Mouse (Mus musculus): ENCODE results near the gene Proser3. TPM values are rescaled to one million over a fixed set of nuclear protein-coding genes. Genes with fewer than 3 reads are reported as not detected.

Gene Proser3
- 29.4 and 49.1 TPM in 2 replicates for polyA plus RNA-seq (2012; ENCODE audit: low replicate concordance)

GRCm38 (mm10) chr7:30552102-30553020 is at the start of gene Proser3, which contains the start of gene Hspb6:
Gene Proser3 (minus strand): TSS chr7:30552299.
Gene Hspb6 (plus strand): TSS chr7:30552178.

GRCm38 (mm10) chr7:30598786-30599185 is 46.7 kb upstream of the Proser3 start, which contains the start of gene Zbtb32:
Gene Zbtb32 (minus strand): TSS chr7:30598909.

GRCm38 (mm10) chr7:30588676-30589434 is 36.8 kb upstream of the Proser3 start, which contains the start of gene Kmt2b:
Gene Kmt2b (minus strand): TSS chr7:30588726.

GRCm38 (mm10) chr7:30564970-30565571 is 13.0 kb upstream of the Proser3 start, which contains the start of gene Igflr1:
Gene Igflr1 (plus strand): TSS chr7:30565427.

GRCm38 (mm10) chr7:30563117-30563905 is 11.2 kb upstream of the Proser3 start, which contains the start of the genes U2af1l4, Gm49396 and Psenen:
Gene U2af1l4 (plus strand): TSS chr7:30563301.
Gene Gm49396 (plus strand): TSS chr7:30563344.
Gene Psenen (minus strand): TSS chr7:30563627.

GRCm38 (mm10) chr7:30559443-30559954 is 7.4 kb upstream of the Proser3 start, which contains the start of gene Lin37:
Gene Lin37 (minus strand): TSS chr7:30559838.

GRCm38 (mm10) chr7:30534633-30535577 is 17.2 kb downstream of the Proser3 start, which contains the start of gene Arhgap33:
Gene Arhgap33 (minus strand): TSS chr7:30535060.

GRCm38 (mm10) chr7:30493401-30493931 is 58.6 kb downstream of the Proser3 start, which contains the start of gene Prodh2:
Gene Prodh2 (plus strand): TSS chr7:30493622.

Other genes with a start within 250 kb of the Proser3 start
- 91.3 and 100.0 TPM in 2 replicates for gene Alkbh6, start 243.6 kb downstream of the Proser3 start, polyA plus RNA-seq (2012; ENCODE audit: low replicate concordance)
- 1.8 and 1.9 TPM in 2 replicates for gene Syne4, start 237.5 kb downstream of the Proser3 start, polyA plus RNA-seq (2012; ENCODE audit: low replicate concordance)
- gene E130208F15Rik, start 230.6 kb downstream of the Proser3 start, polyA plus RNA-seq (2012; ENCODE audit: low replicate concordance): 0.96 and 1.7 TPM in 2 replicates
- 4.7 and 8.8 TPM in 2 replicates for gene Sdhaf1, start 228.4 kb downstream of the Proser3 start, polyA plus RNA-seq (2012; ENCODE audit: low replicate concordance)
- 0.06 and 0.26 TPM in 2 replicates for gene Lrfn3, start 189.5 kb downstream of the Proser3 start, polyA plus RNA-seq (2012; ENCODE audit: low replicate concordance)
- gene Tyrobp, start 138.5 kb downstream of the Proser3 start, polyA plus RNA-seq (2012; ENCODE audit: low replicate concordance): 9.6 and 46.1 TPM in 2 replicates
- 10.4 TPM in 1 of 2 replicates, not detected in the other for gene Hcst, start 132.4 kb downstream of the Proser3 start, polyA plus RNA-seq (2012; ENCODE audit: low replicate concordance)
- gene Nfkbid, start 130.6 kb downstream of the Proser3 start, polyA plus RNA-seq (2012; ENCODE audit: low replicate concordance): 16.8 and 18.4 TPM in 2 replicates
- gene Aplp1, start 106.8 kb downstream of the Proser3 start, polyA plus RNA-seq (2012; ENCODE audit: low replicate concordance): 1.1 and 1.3 TPM in 2 replicates
- not detected in 2 replicates for gene Kirrel2, start 94.6 kb downstream of the Proser3 start, polyA plus RNA-seq (2012; ENCODE audit: low replicate concordance)
- 0.14 TPM in 1 of 2 replicates, not detected in the other for gene Nphs1, start 94.0 kb downstream of the Proser3 start, polyA plus RNA-seq (2012; ENCODE audit: low replicate concordance)
- 0.13 TPM in 1 of 2 replicates, not detected in the other for gene Prodh2, start 58.7 kb downstream of the Proser3 start, polyA plus RNA-seq (2012; ENCODE audit: low replicate concordance)
- 121 and 163 TPM in 2 replicates for gene Arhgap33, start 17.2 kb downstream of the Proser3 start, polyA plus RNA-seq (2012; ENCODE audit: low replicate concordance)
- 22.9 and 50.6 TPM in 2 replicates for gene Hspb6, start 121 bp downstream of the Proser3 start, polyA plus RNA-seq (2012; ENCODE audit: low replicate concordance)
- 59.6 and 64.2 TPM in 2 replicates for gene Lin37, start 7.5 kb upstream of the Proser3 start, polyA plus RNA-seq (2012; ENCODE audit: low replicate concordance)
- gene U2af1l4, start 11.0 kb upstream of the Proser3 start, polyA plus RNA-seq (2012; ENCODE audit: low replicate concordance): 12.7 and 61.9 TPM in 2 replicates
- 1.2 and 1.6 TPM in 2 replicates for gene Gm49396, start 11.0 kb upstream of the Proser3 start, polyA plus RNA-seq (2012; ENCODE audit: low replicate concordance)
- 17.5 and 44.6 TPM in 2 replicates for gene Psenen, start 11.3 kb upstream of the Proser3 start, polyA plus RNA-seq (2012; ENCODE audit: low replicate concordance)
- 8.1 and 20.3 TPM in 2 replicates for gene Igflr1, start 13.1 kb upstream of the Proser3 start, polyA plus RNA-seq (2012; ENCODE audit: low replicate concordance)
- 143 and 153 TPM in 2 replicates for gene Kmt2b, start 36.4 kb upstream of the Proser3 start, polyA plus RNA-seq (2012; ENCODE audit: low replicate concordance)
- 133 and 177 TPM in 2 replicates for gene Zbtb32, start 46.6 kb upstream of the Proser3 start, polyA plus RNA-seq (2012; ENCODE audit: low replicate concordance)
- 1.3 TPM in 1 of 2 replicates, not detected in the other for gene Upk1a, start 60.5 kb upstream of the Proser3 start, polyA plus RNA-seq (2012; ENCODE audit: low replicate concordance)
- gene Cox6b1, start 73.9 kb upstream of the Proser3 start, polyA plus RNA-seq (2012; ENCODE audit: low replicate concordance): 47.1 and 83.9 TPM in 2 replicates
- 0.35 TPM in 1 of 2 replicates, not detected in the other for gene Etv2, start 83.6 kb upstream of the Proser3 start, polyA plus RNA-seq (2012; ENCODE audit: low replicate concordance)
- 329 and 344 TPM in 2 replicates for gene Rbm42, start 98.0 kb upstream of the Proser3 start, polyA plus RNA-seq (2012; ENCODE audit: low replicate concordance)
- 7.2 and 44.1 TPM in 2 replicates for gene Haus5, start 112.7 kb upstream of the Proser3 start, polyA plus RNA-seq (2012; ENCODE audit: low replicate concordance)
- not detected in 2 replicates for gene Pmis2, start 119.3 kb upstream of the Proser3 start, polyA plus RNA-seq (2012; ENCODE audit: low replicate concordance)
- not detected in 2 replicates for gene 2200002J24Rik, start 146.6 kb upstream of the Proser3 start, polyA plus RNA-seq (2012; ENCODE audit: low replicate concordance)
- 0.20 TPM in 1 of 2 replicates, not detected in the other for gene Atp4a, start 159.9 kb upstream of the Proser3 start, polyA plus RNA-seq (2012; ENCODE audit: low replicate concordance)
- gene Tmem147, start 177.2 kb upstream of the Proser3 start, polyA plus RNA-seq (2012; ENCODE audit: low replicate concordance): 134 and 143 TPM in 2 replicates
- gene Gapdhs, start 191.4 kb upstream of the Proser3 start, polyA plus RNA-seq (2012; ENCODE audit: low replicate concordance): not detected in 2 replicates
- 0.48 TPM in 1 of 2 replicates, not detected in the other for gene Sbsn, start 199.2 kb upstream of the Proser3 start, polyA plus RNA-seq (2012; ENCODE audit: low replicate concordance)
- gene Dmkn, start 211.5 kb upstream of the Proser3 start, polyA plus RNA-seq (2012; ENCODE audit: low replicate concordance): not detected in 2 replicates
- not detected in 2 replicates for gene Krtdap, start 235.6 kb upstream of the Proser3 start, polyA plus RNA-seq (2012; ENCODE audit: low replicate concordance)